Mouse (Mus musculus) embryonic stem cell, embryonic (primary cell): ENCODE measurements at regions not wholly inside any gene's neighbourhood (a gene's known extent, or its start where the extent isn't known, plus 50 kb on each side); places are given as distances from the start of the nearest gene placed in this dataset.

ENCODE experiments used
- CTCF ChIA-PET, 4 experiments: fragments of 300-600 bp in 2 of 4; fragments of 350-600 bp in 2 of 4; sonication (Branson Sonifier 250); formaldehyde crosslinking; loops; one replicate each; lab custom pipeline; 2022; ENCODE audit warnings: inconsistent platforms in 2 of 4; lab: Charles Lee
- POLR2A ChIA-PET, 4 experiments: fragments of 300-600 bp in 2 of 4; fragments of 350-600 bp in 2 of 4; sonication (Branson Sonifier 250); formaldehyde crosslinking; loops; one replicate each; lab custom pipeline; 2022; ENCODE audit warnings: antibody characterized with exemption in 4 of 4, inconsistent platforms in 1 of 4; lab: Charles Lee

GRCm38 (mm10) chrX:134890583-134890982 is 74.0 kb downstream of the Nxf2 start:
- ChIA-PET POLR2A (no interaction called here), CTCF (no interaction called here)

DNA sequence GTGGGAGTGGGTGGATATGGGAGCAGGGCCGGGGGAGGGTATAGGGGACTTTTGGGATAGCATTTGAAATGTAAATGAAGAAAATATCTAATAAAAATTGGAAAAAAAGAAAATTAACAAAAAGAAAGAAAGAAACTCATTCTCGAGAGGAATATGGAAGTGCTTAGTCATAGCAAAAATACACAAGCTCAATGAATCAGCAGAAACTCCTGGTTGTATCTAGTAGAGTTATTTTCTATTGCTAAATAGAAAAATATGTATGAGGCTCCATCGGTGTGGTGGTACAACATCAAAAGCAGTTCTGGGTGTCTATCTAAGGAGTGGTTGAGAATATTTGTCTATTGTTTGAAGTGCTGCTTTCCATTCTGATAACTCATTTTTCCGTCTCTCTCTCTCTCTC is 74.9 kb downstream of the Nxf2 start:
- POLR2A ChIA-PET: interaction anchor here in 1 of 4 experiments (0.7 kb wide), 1 partner anchor 147 kb away, joined by 3 read pairs; no protein-coding TSS in a partner anchor
- CTCF ChIA-PET: no interaction called here

GRCm38 (mm10) chrX:134882334-134882733 is 73.3 kb upstream of the Armcx2 start:
- ChIA-PET CTCF (no interaction called here), POLR2A (no interaction called here)

DNA sequence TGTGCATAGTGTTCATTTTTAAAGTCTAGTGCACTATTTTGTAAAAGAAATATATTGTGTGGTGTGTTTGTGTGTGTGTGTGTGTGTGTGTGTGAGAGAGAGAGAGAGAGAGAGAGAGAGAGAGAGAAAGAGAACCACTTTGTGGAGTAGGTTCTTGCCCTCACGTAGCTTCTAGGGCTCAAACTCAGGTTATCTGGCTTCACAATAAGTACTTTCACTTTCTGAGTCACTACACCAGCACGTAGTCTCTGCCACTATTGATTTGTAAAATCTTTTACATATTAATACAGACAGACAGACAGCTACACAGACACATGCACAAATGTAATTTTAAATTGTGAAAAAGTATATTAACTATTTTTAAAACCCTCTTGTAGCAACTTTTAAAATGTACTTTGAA is 70.9 kb upstream of the Armcx2 start:
- CTCF ChIA-PET: no interaction called here
- POLR2A ChIA-PET: no interaction called here

GRCm38 (mm10) chrX:134878870-134879269 is 69.8 kb upstream of the Armcx2 start:
- ChIA-PET POLR2A (no interaction called here), CTCF (no interaction called here)

- ChIA-PET CTCF (no interaction called here), POLR2A (no interaction called here)
These were observed 65.7 kb upstream of the Armcx2 start for GRCm38 (mm10) chrX:134874696-134875095.

DNA sequence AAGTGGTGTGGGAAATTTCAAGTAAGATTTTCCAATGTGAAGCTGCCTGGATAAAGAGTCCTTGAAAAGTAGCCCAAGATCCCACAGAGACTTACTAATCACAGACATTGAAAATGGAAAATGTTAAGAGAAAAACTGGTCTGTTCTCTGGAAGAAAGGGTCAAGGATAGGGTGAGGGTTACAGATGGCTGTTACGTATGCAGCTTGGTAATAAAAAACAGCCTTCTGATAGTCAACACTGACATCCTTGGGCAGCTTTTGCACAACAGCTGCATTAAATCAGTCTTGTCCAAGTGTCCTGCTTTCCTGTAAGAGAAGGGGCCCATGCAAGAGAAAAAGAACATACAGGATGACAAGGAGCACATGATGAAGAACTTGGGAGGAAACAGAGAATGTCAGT is 64.6 kb upstream of the Armcx2 start:
- CTCF ChIA-PET: no interaction called here
- POLR2A ChIA-PET: no interaction called here

- CTCF ChIA-PET: no interaction called here
- POLR2A ChIA-PET: no interaction called here
These were observed 52.6 kb upstream of the Armcx2 start for GRCm38 (mm10) chrX:134861641-134862040.
